Mouse (Mus musculus): Measurements from ENCODE around the gene Ggt6.
"Not testable (repeated sequence)": the region's sequence is repeated elsewhere in the genome, so short reads cannot be mapped to it uniquely, and the experiment has no call there.

Ggt6 gene

DNA sequence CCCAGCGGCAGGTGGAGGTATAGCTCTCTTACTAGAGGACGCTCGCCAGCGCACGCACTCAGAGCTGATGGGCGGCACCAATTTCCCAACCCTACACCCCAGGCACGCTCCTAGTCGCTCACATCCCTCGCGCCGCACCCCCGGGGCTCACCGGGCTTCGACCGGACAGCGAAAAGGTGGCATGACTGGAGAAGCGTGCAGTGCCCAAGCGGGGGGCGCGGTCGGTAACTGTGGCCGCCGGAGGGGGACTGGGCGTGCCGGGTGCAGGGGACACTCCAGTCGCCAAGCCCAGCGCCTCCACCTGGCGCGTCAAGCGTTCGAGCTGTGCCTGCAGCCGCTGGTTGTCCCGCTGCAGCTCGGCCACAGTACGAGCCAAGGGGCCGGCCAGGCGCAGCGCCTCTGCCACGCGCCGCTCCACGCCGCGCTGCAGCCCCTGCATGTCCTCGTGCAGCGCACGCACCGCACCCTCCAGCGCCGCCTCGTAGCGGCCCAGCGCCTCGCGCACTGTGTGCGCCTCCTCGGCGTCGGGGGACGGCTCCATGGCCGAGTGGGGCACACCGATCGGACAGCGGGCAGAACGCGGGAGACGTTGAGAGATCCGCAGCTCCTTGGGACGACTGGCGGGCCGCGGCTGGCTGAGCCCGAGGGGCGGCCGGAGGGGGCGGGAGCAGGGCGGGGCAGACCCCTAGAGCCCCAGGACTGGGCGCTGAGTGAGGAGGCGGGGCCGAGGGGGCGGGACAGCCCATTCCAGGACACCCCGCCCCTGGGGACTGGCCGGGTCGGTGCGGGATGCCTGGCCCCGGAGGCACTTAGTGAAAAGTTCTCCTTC lies 24.0 kb upstream of the Ggt6 start, which contains the start of gene Smtnl2:
Gene Smtnl2, minus strand, starts transcription at position 621 of the 829 bp plus-strand sequence.
- DNase-seq (ENCODE audit: low spot score): peak; percentile 61

DNA sequence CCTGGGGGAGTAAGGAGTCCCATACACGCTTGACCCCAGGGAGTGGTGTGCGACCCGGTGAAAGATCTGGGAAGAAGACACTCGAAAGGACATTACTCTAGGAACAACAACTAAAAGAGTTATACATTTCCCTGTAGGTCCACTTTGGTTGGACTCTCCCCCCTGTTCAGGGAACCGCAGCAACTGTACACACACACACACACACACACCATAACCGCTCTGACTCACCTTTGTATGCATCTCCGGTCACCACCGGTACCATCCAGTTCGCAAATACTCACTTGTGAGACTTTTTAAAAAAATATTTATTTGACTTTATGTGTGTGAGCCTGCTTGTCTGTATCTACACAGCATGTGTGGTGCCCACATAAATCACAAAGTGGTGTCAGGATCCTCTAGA lies 23.4 kb upstream of the Ggt6 start:
- no peak for DNase-seq (ENCODE audit: low spot score)

DNA sequence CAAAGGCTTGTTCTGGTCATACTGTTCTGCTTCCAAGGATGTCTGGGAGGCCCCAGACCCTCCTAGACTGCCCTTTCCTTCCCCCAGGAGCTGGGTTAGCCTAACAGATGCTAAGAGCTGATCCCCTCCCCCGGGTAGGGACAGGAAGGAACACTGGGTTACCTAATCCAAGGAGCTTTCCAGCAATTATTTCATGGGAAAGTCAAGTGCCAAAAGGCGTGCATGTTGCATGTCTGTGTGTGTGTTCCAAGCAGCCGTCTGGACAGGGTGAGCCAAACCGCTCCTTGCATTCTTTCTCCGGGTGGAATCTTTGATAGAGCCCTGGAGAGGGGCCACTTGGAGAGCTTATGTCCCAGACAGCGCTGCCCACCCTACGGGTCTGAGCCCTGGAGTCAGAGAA lies 22.3 kb upstream of the Ggt6 start:
- no peak for DNase-seq (ENCODE audit: low spot score)

DNA sequence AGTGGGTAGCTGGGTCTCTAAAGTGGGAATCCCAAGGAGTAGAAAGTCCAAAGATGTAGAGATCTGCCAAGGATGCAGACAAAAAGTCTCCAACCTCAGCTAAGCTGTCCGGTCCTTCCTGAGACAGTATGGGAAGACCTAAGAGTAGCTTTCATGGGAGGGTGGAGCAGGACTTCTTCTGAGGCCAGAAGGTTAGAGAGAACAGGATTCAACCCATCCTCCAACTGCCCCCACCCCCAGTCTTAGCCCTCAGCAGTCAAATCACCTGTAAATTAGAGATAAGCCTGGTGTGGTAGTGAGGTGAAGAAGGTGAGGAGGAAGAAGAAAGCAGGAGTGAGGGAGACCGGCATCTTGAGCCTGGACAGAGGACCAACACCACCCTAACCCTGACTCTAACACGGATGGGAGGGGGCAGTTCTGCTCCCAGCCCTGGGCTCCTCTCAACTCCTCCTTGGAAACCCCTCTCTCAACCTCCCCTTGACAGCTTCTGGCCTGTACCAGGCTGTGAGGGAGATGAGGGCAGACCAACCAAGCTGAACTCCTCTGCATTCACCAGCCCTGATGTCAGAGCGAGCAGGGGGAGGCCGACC lies 21.6 kb upstream of the Ggt6 start:
- no peak for DNase-seq (ENCODE audit: low spot score)

DNA sequence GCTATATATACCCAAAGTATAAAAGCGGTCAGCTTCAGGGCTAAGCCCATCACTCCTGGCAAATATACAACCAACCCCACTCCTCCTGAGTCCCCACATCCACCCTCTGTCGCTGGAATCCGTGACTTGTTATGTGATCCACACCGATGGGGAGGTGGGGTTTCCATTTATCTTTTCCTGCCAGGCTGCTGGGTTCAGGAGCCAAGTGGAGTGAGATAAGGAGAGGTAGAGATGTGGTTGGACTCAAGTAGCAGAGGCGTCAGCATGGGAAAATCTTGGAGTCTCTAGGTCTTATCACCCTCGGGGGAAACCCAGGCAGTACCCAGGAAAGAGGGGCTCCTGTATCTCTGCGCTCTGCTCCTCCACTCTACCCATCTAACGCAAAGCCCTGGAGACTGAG lies 20.2 kb upstream of the Ggt6 start:
- DNase-seq (ENCODE audit: low spot score): no peak

DNA sequence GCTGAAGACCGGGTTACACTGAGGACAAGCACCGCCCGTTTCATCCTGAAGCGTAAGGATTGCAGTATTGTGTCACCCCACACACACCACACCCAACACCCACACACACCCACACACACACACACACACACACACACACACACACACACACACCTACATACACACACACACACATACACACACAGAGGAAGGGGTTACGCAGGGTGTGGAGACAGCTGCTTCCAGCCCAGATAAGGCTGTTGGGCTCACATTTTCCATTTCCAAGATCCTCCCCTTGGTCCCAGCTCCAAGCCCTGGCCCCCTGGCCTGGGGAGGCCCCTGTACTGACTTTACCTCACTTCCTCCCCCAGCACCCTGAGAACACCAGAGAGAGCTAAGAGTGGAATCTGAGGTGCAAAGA lies 18.7 kb upstream of the Ggt6 start:
- no peak for DNase-seq (ENCODE audit: low spot score)

DNA sequence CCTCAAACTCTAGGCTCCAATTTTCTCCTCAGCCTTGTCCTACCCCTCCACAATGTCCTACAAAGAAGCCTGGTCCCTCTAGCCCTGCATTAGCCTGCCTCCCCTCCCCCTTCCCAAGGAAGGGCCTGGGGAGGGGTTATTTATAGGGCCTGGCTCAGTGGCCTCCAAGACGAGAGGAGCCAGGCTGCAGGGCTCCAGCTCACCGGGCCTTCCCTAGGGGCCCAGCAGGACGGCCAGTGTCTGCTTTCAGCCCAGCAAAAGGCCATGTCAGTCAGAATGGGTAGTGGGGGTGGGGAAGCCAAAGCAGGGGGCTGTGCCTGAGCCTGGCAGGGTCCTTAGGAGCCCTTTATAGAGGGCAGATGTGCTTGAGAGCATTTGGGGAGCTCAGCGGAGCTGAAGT lies 17.9 kb upstream of the Ggt6 start:
- no peak for DNase-seq (ENCODE audit: low spot score)

DNA sequence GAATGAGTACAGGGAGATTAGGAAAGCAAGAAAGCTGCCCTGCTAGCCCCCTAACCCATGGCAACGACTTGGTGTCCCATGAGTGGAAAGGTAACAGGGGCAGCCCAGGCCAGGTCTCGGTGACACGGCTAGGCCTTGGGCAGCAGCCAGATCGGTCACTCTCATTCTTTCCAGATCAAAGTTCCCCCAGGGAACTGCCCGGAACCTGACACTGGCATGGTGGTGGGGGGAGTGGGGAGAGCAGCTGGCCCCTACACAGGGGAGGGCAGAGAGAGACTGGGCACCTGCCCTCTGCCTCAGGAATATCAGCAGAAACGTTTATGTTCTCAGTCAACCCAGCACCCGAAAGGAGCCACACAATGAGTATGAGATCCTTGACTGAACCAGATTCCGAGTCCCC lies 17.1 kb upstream of the Ggt6 start:
- no peak for DNase-seq (ENCODE audit: low spot score)

DNA sequence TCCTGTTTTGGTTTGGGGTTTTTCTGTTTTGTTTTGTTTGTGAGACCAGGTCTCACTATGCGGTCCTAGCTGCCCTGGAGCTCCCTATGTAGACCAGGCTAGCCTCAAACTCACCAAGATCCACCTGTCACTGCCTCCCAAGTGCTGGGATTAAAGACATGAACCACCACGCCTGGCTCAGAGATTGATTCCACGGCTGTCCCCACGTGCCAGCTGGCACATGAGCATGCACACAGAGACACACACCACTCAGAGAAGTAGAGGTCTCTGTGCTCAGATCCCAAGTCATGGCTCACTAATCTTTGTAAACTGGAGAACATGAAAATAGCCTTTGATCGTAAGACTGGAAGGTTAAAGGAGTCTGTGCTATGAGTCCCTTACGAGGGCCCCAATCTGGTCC lies 16.3 kb upstream of the Ggt6 start:
- DNase-seq (ENCODE audit: low spot score): no peak

DNA sequence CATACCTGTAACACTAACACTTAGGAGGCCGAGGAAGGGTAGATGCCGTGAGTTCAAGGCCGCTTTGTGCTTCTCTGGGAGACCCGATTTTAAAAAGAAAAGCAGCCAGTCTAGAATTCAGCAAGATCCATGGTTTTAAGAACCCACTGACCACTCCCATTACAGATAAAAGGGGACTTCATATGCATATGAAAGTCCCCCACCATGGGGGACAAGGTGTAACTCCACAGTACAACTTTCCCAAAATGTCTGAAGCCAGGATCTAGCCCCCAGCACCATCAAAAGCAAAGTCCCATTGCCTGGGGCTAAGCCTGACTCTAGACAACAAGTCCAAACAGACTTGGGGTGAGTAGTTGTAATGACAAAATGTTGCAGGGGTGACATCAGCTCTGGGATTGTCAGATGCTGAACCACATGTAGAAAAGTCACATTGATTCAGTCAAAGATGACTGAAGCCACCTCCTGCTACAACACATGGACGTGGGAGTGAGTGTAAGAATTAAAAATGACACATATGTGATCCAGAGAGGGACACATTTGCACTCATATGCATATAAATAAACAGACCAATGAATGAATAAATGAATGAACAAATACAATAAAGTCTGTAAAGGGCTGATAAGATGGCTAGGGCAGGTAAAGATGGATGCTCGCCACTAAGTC lies 14.7 kb upstream of the Ggt6 start:
- no peak for DNase-seq (ENCODE audit: low spot score)

DNA sequence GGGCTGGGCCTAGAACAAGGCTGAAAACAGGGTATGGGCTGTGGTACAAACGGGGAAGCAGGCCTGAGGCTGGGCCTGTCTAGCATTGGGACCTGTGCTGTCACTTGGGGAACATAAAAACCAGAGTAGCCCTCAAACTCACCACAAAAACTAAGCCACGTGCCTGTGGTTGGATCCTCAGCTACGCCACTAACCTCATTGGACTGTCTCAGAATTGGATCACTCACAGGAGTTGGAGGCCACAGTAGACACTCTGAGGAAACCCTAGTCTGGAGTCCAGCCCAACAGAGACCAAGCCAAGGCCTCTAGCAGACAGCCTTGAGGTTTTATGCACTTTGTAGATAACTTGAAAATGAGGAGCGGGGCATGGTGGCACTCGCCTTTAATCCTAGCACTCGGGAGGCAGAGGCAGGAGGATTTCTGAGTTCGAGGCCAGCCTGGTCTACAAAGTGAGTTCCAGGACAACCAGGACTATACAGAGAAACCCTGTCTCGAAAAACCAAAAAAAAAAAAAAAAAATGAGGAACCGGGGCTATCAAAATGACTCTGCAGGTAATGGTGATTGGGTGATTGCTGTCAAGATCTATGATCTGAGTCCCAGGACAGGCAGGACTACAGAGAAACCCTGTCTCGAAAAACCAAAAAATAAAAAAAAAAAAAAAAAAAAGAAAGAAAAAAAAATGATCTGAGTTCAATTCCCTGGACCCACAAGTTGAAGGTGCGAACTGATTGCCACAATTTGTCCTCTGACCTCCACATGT lies 13.6 kb upstream of the Ggt6 start:
- DNase-seq (ENCODE audit: low spot score): no peak

DNA sequence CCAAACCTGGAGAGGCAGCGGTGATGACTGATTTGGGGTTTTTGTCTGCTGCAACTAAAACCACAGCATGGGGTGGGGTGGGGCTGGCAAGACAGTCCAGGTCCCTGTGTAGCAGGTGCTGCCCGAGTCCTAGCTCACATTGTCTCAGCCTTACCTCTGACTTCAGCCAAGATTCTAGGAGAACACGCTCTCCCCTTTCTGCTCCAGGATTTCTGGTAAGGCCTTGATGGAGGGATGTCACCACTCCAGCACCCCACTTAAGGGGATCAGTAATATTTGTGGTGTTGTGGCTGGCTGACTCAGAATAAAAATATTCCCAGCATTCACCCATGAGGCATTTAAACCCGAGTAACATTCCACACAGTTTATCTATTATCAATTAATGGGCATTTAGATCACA lies 11.6 kb upstream of the Ggt6 start:
- no peak for DNase-seq (ENCODE audit: low spot score)

DNA sequence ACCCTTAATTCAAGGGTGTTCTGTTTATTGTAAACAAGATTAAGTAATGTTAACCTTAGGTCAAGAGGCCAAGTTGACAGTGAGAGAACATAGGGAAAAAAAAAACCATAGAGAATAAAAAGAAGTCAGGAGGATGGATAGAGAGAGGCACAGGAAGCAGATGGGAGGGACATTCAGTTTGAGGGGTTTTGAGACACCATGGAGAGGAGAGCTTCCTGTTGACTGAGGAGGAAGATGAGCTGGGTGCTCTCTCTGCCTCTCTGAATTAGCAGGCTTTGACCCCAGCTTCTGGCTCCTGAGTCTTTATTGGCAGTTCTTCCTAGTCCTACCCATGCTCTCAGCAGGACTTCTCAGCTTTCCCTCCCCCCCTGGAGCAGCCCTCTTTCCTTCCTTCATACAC lies 10.1 kb upstream of the Ggt6 start:
- DNase-seq (ENCODE audit: low spot score): no peak

DNA sequence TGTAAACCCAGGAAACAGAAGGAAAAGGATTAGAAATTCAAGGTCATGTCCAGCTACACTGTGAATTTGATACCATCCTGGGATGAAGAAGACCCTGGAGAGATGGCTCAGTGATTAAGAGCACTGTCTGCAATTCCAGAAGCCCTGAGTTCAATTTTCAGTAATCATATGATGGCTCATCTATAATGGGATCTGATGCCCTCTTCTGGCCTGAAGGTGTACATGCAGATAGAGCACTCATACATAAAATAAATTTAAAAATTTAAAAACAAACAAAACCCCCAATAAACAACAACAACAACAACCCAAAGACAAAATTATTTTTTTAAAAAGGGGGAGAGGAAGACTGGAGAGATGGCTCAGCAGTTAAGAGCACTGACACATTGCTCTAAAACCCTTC lies 8.4 kb upstream of the Ggt6 start:
- DNase-seq (ENCODE audit: low spot score): no peak

DNA sequence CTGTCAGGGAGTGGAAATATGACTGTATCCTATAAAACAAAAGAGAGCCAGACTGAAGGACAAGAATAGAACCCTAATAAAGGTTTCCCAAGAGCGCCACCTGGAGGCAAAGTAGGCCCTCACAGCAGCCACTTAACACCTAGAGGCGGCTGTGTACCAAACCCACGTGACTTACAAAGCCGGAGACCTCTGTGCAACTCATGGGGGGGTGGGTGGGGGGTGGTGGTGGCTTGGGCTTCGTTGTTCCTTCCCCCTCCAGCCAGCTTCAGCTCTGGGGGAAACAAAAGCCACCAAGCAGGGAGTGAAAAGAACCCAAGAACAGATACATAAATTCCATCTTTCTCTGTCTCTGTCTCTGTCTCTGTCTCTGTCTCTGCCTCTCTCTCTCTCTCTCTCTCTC lies 6.6 kb upstream of the Ggt6 start:
- DNase-seq (ENCODE audit: low spot score): peak; percentile 54

DNA sequence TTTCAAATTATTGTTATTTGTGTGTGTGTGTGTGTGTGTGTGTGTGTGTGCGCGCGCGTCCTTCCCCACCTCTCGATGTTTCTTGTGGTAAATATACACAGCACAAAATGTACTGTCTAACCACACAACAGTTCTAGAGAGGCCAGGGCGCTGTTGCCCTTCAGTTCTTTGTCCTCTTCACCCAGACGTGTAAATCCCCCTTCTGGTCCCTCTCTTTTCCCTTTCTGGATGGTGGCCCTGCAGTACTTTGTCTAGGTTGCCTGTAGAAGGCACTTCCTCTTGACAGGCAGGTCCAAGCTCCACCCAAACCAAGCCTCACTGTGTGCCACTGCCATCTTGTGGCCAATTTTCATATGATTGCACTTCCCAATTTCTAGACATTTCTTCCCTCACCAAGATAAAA lies 6.0 kb upstream of the Ggt6 start:
- no peak for DNase-seq (ENCODE audit: low spot score)

DNA sequence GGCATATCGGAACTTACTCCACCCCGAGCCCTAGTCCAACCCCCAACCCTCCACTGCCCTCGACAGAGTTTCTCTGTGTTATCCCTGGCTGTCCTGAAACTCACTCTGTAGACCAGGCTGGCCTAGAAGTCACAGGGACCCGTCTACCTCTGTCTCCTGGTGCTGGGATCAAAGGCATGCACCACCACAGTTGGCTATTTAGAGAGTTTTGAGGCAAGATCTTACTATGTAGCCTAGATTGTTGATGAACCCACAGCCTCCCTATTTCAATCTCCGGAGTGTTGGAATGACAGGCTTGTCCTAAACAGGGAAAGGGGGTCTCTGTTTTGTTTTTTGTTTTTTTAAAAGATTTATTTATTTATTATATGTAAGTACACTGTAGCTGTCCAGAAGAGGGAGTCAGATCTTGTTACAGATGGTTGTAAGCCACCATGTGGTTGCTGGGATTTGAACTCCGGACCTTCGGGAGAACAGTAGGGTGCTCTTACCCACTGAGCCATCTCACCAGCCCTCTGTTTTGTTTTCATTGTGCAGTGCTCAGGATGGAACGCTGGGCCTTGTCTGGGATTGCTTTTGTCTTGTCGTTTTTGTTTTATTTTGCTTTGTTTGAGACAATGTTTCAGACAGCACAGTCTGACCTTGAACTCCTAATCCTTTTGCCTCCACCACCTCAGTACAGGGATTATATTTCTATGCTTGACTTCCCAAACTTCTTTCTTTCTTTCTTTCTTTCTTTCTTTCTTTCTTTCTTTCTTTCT lies 4.8 kb upstream of the Ggt6 start:
- not testable (repeated sequence) for DNase-seq (ENCODE audit: low spot score)

DNA sequence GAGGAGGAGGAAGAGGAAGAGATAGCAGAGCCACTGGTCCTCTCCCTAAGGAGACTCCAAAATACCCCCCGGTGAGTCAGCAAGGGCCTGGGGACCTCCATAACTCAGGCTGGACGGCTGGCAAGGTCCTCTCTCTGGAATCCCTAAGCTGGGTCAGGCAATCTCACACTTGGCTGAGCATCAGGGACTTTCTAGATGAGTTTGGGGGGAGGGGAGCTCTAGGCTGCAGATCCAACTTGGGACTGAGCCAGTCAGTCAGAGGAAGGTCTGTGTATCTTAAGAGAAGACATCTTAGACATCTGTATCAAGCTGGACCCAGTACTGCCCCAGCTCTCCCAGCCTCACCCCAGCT lies 344 bp downstream of the Ggt6 start:
- DNase-seq (ENCODE audit: low spot score): no peak

DNA sequence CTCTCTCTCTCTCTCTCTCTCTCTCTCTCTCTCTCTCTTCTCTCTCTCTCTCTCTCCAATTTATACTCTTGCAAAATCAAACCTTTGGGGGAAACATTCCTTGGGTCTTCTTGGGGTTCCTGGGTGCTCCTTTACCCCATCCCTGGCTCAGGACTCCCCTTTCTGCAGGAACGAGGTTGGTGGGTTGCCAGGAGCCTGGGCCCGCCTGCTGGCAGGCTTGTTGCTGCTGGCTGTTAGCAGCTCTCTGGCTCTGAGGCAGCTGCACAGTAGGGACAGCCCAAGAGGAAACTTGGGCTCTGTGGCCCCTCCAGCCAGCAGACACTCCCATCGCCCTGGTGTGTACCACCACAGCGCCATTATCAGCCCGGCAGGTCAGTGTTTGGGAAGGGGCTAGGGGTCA lies 945 bp downstream of the Ggt6 start:
- DNase-seq (ENCODE audit: low spot score): no peak

DNA sequence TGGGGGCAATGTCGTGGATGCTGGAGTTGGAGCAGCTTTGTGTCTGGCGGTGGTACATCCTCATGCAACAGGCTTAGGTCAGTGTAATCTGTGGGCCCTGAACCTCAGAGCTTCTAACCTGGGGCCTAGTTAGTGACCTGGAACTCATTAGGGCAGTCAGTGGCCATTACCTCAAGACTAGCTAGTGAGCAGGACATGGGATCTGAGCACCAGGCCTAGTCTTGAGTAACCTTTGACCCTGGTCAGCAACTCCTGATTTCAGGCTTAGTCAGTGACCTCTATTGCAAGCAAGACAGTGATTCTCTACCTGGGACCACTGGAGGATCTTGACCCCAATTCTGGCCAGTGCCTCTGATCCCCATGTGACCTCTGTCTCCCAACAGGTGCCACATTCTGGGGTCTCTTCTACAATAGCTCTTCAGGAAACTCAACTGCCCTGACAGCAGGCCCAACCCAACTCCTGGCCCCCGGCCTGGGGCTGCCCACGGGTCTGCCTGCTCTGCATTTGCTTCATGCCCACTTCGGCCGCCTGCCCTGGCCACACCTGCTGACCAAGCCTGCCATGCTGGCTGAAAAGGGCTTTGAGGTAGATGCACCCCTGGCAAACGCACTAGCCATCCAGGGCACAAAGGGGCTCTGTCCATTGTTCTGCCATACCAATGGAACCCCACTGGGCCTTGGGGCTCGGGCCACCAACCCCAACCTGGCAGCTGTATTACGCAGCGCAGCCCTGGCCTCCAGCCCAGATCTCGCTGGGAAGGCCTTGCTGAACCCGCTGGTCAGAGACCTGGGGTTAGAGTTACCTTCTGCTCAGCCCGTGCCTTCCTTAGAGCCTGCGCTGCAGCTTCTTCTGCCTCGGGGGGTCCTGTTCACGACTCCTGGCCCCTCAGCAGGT lies 1.7 kb downstream of the Ggt6 start:
- no peak for DNase-seq (ENCODE audit: low spot score)

DNA sequence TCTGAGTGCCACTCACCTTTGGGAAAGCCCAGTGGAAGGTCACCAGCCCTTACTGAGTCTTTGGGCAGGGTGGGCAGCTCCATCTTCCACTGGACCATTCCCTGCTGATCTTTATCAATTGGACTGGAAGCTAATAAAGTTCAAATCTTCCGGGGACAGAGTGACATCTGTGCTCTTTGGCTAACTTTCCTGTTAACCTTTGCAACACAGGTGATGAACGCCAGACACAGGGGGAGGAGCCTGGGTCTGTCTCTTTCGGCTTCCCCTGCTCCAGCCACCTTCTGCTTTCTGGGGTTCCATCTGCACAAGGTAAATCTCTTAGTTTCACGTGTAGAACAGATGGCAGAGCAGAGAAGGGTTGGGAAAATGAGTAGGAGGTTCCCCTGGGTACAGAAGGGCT lies 3.1 kb downstream of the Ggt6 start:
- no peak for DNase-seq (ENCODE audit: low spot score)
